Mouse (Mus musculus) MEL (cell line): ENCODE results near the gene Adcy10. TPM values are rescaled to one million over a fixed set of nuclear protein-coding genes. Genes with fewer than 3 reads are reported as not detected.

Experiments
- DNase-seq: peaks from one replicate; pipeline ENCODE4 v3.0.0; 2011; ENCODE audit warnings: low read depth, low spot score
- H3K27ac ChIP-seq: 2 replicates; pipeline ENCODE4 v1.5.1; 2012; ENCODE audit warnings: low read depth, mild to moderate bottlenecking, control low read depth, low read length, moderate library complexity; ENCODE audit not compliant: control insufficient read depth
- H3K27me3 ChIP-seq, 2 experiments: fragments of 150-350 bp in 1 of 2; sonication (generic) in 1 of 2; 2 replicates each; pipeline ENCODE4 v1.6.1; 2012; ENCODE audit warnings: low read length in 2 of 2, mild to moderate bottlenecking in 2 of 2, improper control_type of control experiment in 1 of 2, moderate library complexity in 1 of 2; ENCODE audit not compliant: insufficient read depth in 2 of 2, control insufficient read depth in 1 of 2
- H3K36me3 ChIP-seq, 2 experiments: 2 replicates each; pipeline ENCODE4 v1.6.1; 2012 to 2014; ENCODE audit warnings: low read length in 2 of 2, improper control_type of control experiment in 1 of 2, inconsistent platforms in 1 of 2, mild to moderate bottlenecking in 1 of 2; ENCODE audit not compliant: insufficient read depth in 2 of 2, control insufficient read depth in 1 of 2
- H3K4me1 ChIP-seq, 2 experiments: fragments of 150-350 bp in 1 of 2; sonication (generic) in 1 of 2; 2 replicates each; pipeline ENCODE4 v1.6.1; 2012; ENCODE audit warnings: low read length in 2 of 2, improper control_type of control experiment in 1 of 2, mild to moderate bottlenecking in 1 of 2; ENCODE audit not compliant: insufficient read depth in 2 of 2, control insufficient read depth in 1 of 2
- H3K4me3 ChIP-seq, 2 experiments: fragments of 150-350 bp in 1 of 2; sonication (generic) in 1 of 2; 2 replicates each; pipeline ENCODE4 v1.5.1; 2012; ENCODE audit warnings: low read depth in 2 of 2, low read length in 2 of 2, mild to moderate bottlenecking in 2 of 2, moderate library complexity in 2 of 2, control low read depth in 1 of 2, improper control_type of control experiment in 1 of 2; ENCODE audit not compliant: control insufficient read depth in 1 of 2, insufficient read depth in 1 of 2
- H3K79me2 ChIP-seq: 2 replicates; pipeline ENCODE4 v1.6.1; 2012; ENCODE audit warnings: mild to moderate bottlenecking, low read length, moderate library complexity; ENCODE audit not compliant: control insufficient read depth, poor library complexity, insufficient read depth
- H3K9ac ChIP-seq: 2 replicates; pipeline ENCODE4 v1.6.1; 2012; ENCODE audit warnings: low read depth, mild to moderate bottlenecking, control low read depth, low read length, moderate library complexity; ENCODE audit not compliant: control insufficient read depth, poor library complexity, severe bottlenecking
- H3K9me3 ChIP-seq: fragments of 150-350 bp; sonication (generic); replicated peaks from 2 replicates; pipeline ENCODE4 v1.6.1; 2012; ENCODE audit warnings: mild to moderate bottlenecking, low read length, improper control_type of control experiment, moderate library complexity; ENCODE audit not compliant: insufficient read depth
- CHD1 ChIP-seq: IDR thresholded peaks from 2 replicates; pipeline ENCODE4 v1.6.1; 2012; ENCODE audit warnings: low read depth, mild to moderate bottlenecking, inconsistent platforms, low read length, improper control_type of control experiment
- CHD2 ChIP-seq: IDR thresholded peaks from 2 replicates; pipeline ENCODE4 v1.6.1; 2011; ENCODE audit warnings: low read length, improper control_type of control experiment
- CTCF ChIP-seq, 3 experiments: IDR thresholded peaks in 2 of 3; conservative IDR thresholded peaks in 1 of 3; 2 replicates each; pipeline ENCODE4 v1.5.1; 2011 to 2012; ENCODE audit warnings: low read length in 3 of 3, low read depth in 2 of 3, mild to moderate bottlenecking in 2 of 3, improper control_type of control experiment in 1 of 3, inconsistent platforms in 1 of 3, mixed read lengths in 1 of 3, moderate library complexity in 1 of 3; ENCODE audit not compliant: control insufficient read depth in 1 of 3, insufficient read depth in 1 of 3, poor library complexity in 1 of 3, severe bottlenecking in 1 of 3
- ELF1 ChIP-seq: IDR thresholded peaks from 2 replicates; pipeline ENCODE4 v1.6.1; 2014; ENCODE audit warnings: low read depth, mild to moderate bottlenecking, inconsistent platforms, low read length, improper control_type of control experiment, moderate library complexity
- ETS1 ChIP-seq: IDR thresholded peaks from 2 replicates; pipeline ENCODE4 v1.6.1; 2012; ENCODE audit warnings: low read depth, mild to moderate bottlenecking, inconsistent platforms, low read length, improper control_type of control experiment, moderate library complexity
- GABPA ChIP-seq: IDR thresholded peaks from 2 replicates; pipeline ENCODE4 v1.6.1; 2012; ENCODE audit warnings: low read depth, mild to moderate bottlenecking, inconsistent platforms, low read length, improper control_type of control experiment, moderate library complexity
- HCFC1 ChIP-seq: IDR thresholded peaks from 2 replicates; pipeline ENCODE4 v1.6.1; 2012; ENCODE audit warnings: low read depth, mild to moderate bottlenecking, inconsistent platforms, low read length, improper control_type of control experiment, moderate library complexity
- JUND ChIP-seq: IDR thresholded peaks from 2 replicates; pipeline ENCODE4 v1.6.1; 2011; ENCODE audit warnings: low read depth, mild to moderate bottlenecking, improper control_type of control experiment, low read length
- KAT2A ChIP-seq: conservative IDR thresholded peaks from 2 replicates; pipeline ENCODE4 v1.6.1; 2012; ENCODE audit warnings: low read depth, low read length, improper control_type of control experiment, inconsistent platforms
- MAFK ChIP-seq: IDR thresholded peaks from 2 replicates; pipeline ENCODE4 v1.6.1; 2011; ENCODE audit warnings: low read depth, mild to moderate bottlenecking, low read length, improper control_type of control experiment, borderline replicate concordance
- MAX ChIP-seq: IDR thresholded peaks from 2 replicates; pipeline ENCODE4 v1.6.1; 2011; ENCODE audit warnings: low read length, improper control_type of control experiment
- MEF2A ChIP-seq: IDR thresholded peaks from 2 replicates; pipeline ENCODE4 v1.6.1; 2014; ENCODE audit warnings: low read depth, mild to moderate bottlenecking, inconsistent platforms, low read length, improper control_type of control experiment; ENCODE audit not compliant: poor library complexity, insufficient replicate concordance, severe bottlenecking; ENCODE audit errors: extremely low read depth
- MXI1 ChIP-seq: IDR thresholded peaks from 2 replicates; pipeline ENCODE4 v1.6.1; 2011; ENCODE audit warnings: mild to moderate bottlenecking, low read depth, low read length, improper control_type of control experiment
- MYB ChIP-seq: IDR thresholded peaks from 2 replicates; pipeline ENCODE4 v1.6.1; 2011; ENCODE audit warnings: mild to moderate bottlenecking, low read depth, low read length, improper control_type of control experiment
- MYC ChIP-seq: IDR thresholded peaks from 2 replicates; pipeline ENCODE4 v1.6.1; 2011; ENCODE audit warnings: low read depth, mild to moderate bottlenecking, low read length, improper control_type of control experiment, moderate library complexity
- NRF1 ChIP-seq: IDR thresholded peaks from 2 replicates; pipeline ENCODE4 v1.6.1; 2014; ENCODE audit warnings: low read depth, mild to moderate bottlenecking, inconsistent platforms, low read length, improper control_type of control experiment, moderate library complexity; ENCODE audit not compliant: poor library complexity, insufficient read depth, severe bottlenecking
- POLR2A ChIP-seq, 2 experiments: IDR thresholded peaks; 2 replicates each; pipeline ENCODE4 v1.6.1; 2011 to 2012; ENCODE audit warnings: low read length in 2 of 2, mild to moderate bottlenecking in 2 of 2, control low read depth in 1 of 2, improper control_type of control experiment in 1 of 2, low read depth in 1 of 2, moderate library complexity in 1 of 2; ENCODE audit not compliant: control insufficient read depth in 1 of 2, insufficient read depth in 1 of 2, poor library complexity in 1 of 2
- POLR2AphosphoS2 ChIP-seq: IDR thresholded peaks from 2 replicates; pipeline ENCODE4 v1.6.1; 2011; ENCODE audit warnings: low read length, improper control_type of control experiment
- POLR2AphosphoS5 ChIP-seq: IDR thresholded peaks from 2 replicates; pipeline ENCODE4 v1.6.1; 2012; ENCODE audit warnings: low read depth, borderline replicate concordance, mild to moderate bottlenecking, inconsistent platforms, low read length, moderate library complexity, mixed read lengths
- RAD21 ChIP-seq: IDR thresholded peaks from 2 replicates; pipeline ENCODE4 v1.6.1; 2011; ENCODE audit warnings: mild to moderate bottlenecking, low read depth, low read length, improper control_type of control experiment
- RCOR1 ChIP-seq: IDR thresholded peaks from 2 replicates; pipeline ENCODE4 v1.6.1; 2012; ENCODE audit warnings: low read depth, mild to moderate bottlenecking, inconsistent platforms, low read length, improper control_type of control experiment
- SIN3A ChIP-seq: IDR thresholded peaks from 2 replicates; pipeline ENCODE4 v1.6.1; 2012; ENCODE audit warnings: low read length, improper control_type of control experiment, inconsistent platforms
- SMC3 ChIP-seq: IDR thresholded peaks from 2 replicates; pipeline ENCODE4 v1.6.1; 2011; ENCODE audit warnings: low read depth, low read length, improper control_type of control experiment
- TAL1 ChIP-seq: IDR thresholded peaks from 2 replicates; pipeline ENCODE4 v1.6.1; 2012; ENCODE audit warnings: mild to moderate bottlenecking, inconsistent platforms, low read length, moderate library complexity, mixed read lengths
- TBP ChIP-seq: IDR thresholded peaks from 2 replicates; pipeline ENCODE4 v1.8.0; 2011; ENCODE audit warnings: low read depth, low read length, improper control_type of control experiment
- TCF12 ChIP-seq: IDR thresholded peaks from 2 replicates; pipeline ENCODE4 v1.6.1; 2014; ENCODE audit warnings: low read depth, mild to moderate bottlenecking, inconsistent platforms, low read length, improper control_type of control experiment, moderate library complexity
- UBTF ChIP-seq: IDR thresholded peaks from 2 replicates; pipeline ENCODE4 v1.6.1; 2012; ENCODE audit warnings: low read depth, mild to moderate bottlenecking, inconsistent platforms, low read length, improper control_type of control experiment, moderate library complexity, borderline replicate concordance; ENCODE audit not compliant: insufficient read depth
- USF1 ChIP-seq: IDR thresholded peaks from 2 replicates; pipeline ENCODE4 v1.6.1; 2014; ENCODE audit warnings: low read depth, mild to moderate bottlenecking, inconsistent platforms, low read length, improper control_type of control experiment, moderate library complexity
- USF2 ChIP-seq, 2 experiments: IDR thresholded peaks; 2 replicates each; pipeline ENCODE4 v1.6.1; 2011 to 2012; ENCODE audit warnings: improper control_type of control experiment in 2 of 2, low read length in 2 of 2, borderline replicate concordance in 1 of 2, inconsistent platforms in 1 of 2, low read depth in 1 of 2, mild to moderate bottlenecking in 1 of 2; ENCODE audit not compliant: insufficient read depth in 1 of 2
- ZKSCAN1 ChIP-seq: IDR thresholded peaks from 2 replicates; pipeline ENCODE4 v1.6.1; 2012; ENCODE audit warnings: low read depth, mild to moderate bottlenecking, inconsistent platforms, low read length, improper control_type of control experiment, moderate library complexity
- ZMIZ1 ChIP-seq: IDR thresholded peaks from 2 replicates; pipeline ENCODE4 v1.6.1; 2012; ENCODE audit warnings: low read depth, mild to moderate bottlenecking, inconsistent platforms, low read length, improper control_type of control experiment, moderate library complexity
- ZNF384 ChIP-seq: IDR thresholded peaks from 2 replicates; pipeline ENCODE4 v1.6.1; 2012; ENCODE audit warnings: low read depth, mild to moderate bottlenecking, inconsistent platforms, low read length, improper control_type of control experiment
- polyA plus RNA-seq, 2 experiments: library from polyadenylated mRNA; stranded (reverse) in 1 of 2; unstranded in 1 of 2; fragments of >175 nt in 1 of 2; fragments of >200 nt in 1 of 2; gene quantifications; 2 replicates each; pipeline versions ENCODE4 v1.2.1 to v1.2.4; 2012; ENCODE audit warnings: low replicate concordance in 2 of 2, low read depth in 1 of 2; ENCODE audit not compliant: insufficient read length in 2 of 2, insufficient read depth in 1 of 2, missing spikeins in 1 of 2
- total RNA-seq: library from RNA; depleted of rRNA; stranded (reverse); fragments of 300-350 nt; gene quantifications from 2 replicates; pipeline ENCODE4 v1.2.3, GENCODE M21; 2012

The Adcy10 gene
- total and polyA plus RNA-seq, 3 experiments: not detected

GRCm38 (mm10) chr1:165460360-165460800, 24.6 kb upstream of the Adcy10 start, which contains the start of the genes Dcaf6 and Mpc2 (continued):
- TF ChIP-seq KAT2A (no peak; the same call in 1 of the 2 replicates), SIN3A (peak; percentile 51; the same call in 1 of the 2 replicates), MAX (no peak; the same call in 1 of the 2 replicates), CHD2 (peak; percentile 97), ELF1 (no peak), MYC (no peak), TCF12 (peak; percentile 73; the same call in 1 of the 2 replicates), ETS1 (no peak), MAFK (no peak), MXI1 (no peak; the same call in 1 of the 2 replicates)
- TF ChIP-seq, all 39 proteins: peak for 13

DNA sequence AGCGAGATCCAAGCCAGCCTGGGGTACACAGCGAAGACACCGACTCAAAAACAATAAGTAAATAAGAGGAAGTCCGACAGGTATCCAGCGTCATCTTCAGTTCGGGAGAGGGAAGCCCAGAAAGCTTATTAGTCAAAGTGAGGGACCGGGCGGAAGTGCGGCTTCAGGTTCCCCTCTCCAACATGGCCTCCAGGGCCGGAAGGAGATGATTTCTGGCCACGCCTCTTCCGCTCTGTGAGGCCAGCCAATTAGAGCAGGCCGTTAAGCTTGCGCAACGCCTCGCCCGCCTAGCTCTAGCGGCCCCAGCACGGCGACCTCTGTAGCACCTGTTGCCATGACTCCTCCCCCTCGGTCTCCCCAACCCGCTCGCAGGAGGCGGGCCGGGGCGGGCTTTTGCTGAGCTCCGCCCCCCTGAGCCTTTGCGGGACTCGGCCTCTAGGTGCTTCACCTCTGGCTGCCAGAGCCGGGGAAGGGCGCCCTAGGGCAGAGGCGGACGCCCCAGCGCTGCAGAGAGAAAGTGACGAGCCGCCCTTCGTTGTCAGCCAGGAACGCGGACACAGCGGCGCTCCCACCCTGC, 24.1 kb upstream of the Adcy10 start:
- H3K27ac ChIP-seq: peak overlapping the region; percentile 94
- peaks cover 7 to 10% of the 10 kb centered on the region in 2 experiments for H3K4me1 ChIP-seq
- no peaks in the 10 kb centered on the region for H3K9me3 ChIP-seq
- H3K36me3 ChIP-seq: peaks cover 0 to 13% of the 10 kb centered on the region in 2 experiments; a peak in 2 of 4 replicates
- no peaks in the 10 kb centered on the region for H3K27me3 ChIP-seq
- DNase-seq: peak; percentile 100
- peak overlapping the region; percentile 85 to 96 for H3K4me3 ChIP-seq
- peaks cover 36% of the 10 kb centered on the region for H3K79me2 ChIP-seq
- peak overlapping the region; percentile 90 for H3K9ac ChIP-seq
- TF ChIP-seq RAD21 (no peak; the same call in 1 of the 2 replicates), CHD1 (0 out of 2 replicates have a peak, but pooled peaks have one; percentile 20), ETS1 (no peak; the same call in 1 of the 2 replicates), ZMIZ1 (peak; percentile 89), ZKSCAN1 (no peak), RCOR1 (no peak), CHD2 (no peak), TCF12 (peak; percentile 78), POLR2AphosphoS5 (no peak), CTCF (IDR thresholded peaks at IDR 0.05 in 2 of 3, conservative IDR thresholded peaks at IDR 0.05 in 1 of 3; ENCODE audit: control insufficient read depth in 1 of 3, insufficient read depth in 1 of 3, low read depth in 2 of 3, low read length in 3 of 3, poor library complexity in 1 of 3, severe bottlenecking in 1 of 3) (peak in 2 of 3 experiments; percentile 35 to 36; a peak in 4 of 6 replicates), HCFC1 (peak; percentile 88), TAL1 (no peak), ELF1 (peak; percentile 99), POLR2AphosphoS2 (peak; percentile 80), SIN3A (peak; percentile 75), SMC3 (no peak), ZNF384 (no peak), POLR2A (IDR thresholded peaks at IDR 0.05; ENCODE audit: control insufficient read depth in 1 of 2, insufficient read depth in 1 of 2, low read depth in 1 of 2, low read length in 2 of 2, poor library complexity in 1 of 2) (peak; percentile 71 to 97), MEF2A (no peak), NRF1 (peak; percentile 57), USF2 (IDR thresholded peaks at IDR 0.05; ENCODE audit: borderline replicate concordance in 1 of 2, insufficient read depth in 1 of 2, low read depth in 1 of 2, low read length in 2 of 2) (no peak), MAX (peak; percentile 50; the same call in 1 of the 2 replicates), JUND (no peak), UBTF (0 out of 2 replicates have a peak, but pooled peaks have one; percentile 75), KAT2A (peak; percentile 73; the same call in 1 of the 2 replicates), TBP (0 out of 2 replicates have a peak, but pooled peaks have one; percentile 55), GABPA (no peak), MYC (no peak), USF1 (0 out of 2 replicates have a peak, but pooled peaks have one; percentile 9), MYB (no peak)
